Mouse (Mus musculus) gastrocnemius, adult 18-20 months (tissue): ENCODE data around the gene Tnfsf13b. TPM values are rescaled to one million over a fixed set of nuclear protein-coding genes. Genes with fewer than 3 reads are reported as not detected.

Source experiments
- DNase-seq: peaks from one replicate; pipeline ENCODE4 v3.0.0; 2021; ENCODE audit warnings: low spot score
- total RNA-seq, 2 experiments: library from RNA; stranded (reverse); gene quantifications; 2 replicates each; pipeline ENCODE4 v1.2.3; 2021

Tnfsf13b gene
- total RNA-seq, 2 experiments from 2014 or later = 0.76 to 1.0 TPM

DNA sequence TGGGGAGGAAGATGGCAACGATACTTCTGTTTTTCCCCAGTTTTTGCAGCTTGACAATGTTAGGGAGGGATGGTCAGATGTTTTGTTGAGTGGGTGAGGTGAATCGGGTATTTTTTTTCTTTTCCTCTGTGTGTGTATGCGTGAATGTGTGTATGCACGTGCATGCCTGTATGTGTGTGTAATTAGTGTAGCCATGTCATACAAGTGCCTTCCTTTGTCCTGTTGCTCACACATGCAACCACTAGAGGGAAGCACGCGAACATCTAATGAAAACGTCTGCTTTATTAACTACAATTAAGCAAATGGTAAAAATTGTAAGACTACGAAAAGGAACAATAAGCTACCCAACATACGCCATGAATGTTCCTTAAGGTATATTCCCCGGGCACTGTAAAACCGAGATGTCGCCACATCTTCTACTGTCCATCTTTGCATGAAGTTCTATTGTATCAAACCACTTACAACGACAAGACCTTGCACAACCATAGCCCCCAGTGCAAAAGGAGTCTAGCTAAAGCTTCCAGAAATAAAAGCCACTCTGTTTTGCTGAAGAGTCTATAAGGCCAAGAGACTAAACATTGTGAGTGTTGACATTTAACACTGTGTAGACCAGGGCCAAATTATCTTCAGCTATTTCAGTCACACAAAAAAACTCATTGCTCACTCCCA lies 37.7 kb downstream of the Tnfsf13b start:
- no peak for DNase-seq

DNA sequence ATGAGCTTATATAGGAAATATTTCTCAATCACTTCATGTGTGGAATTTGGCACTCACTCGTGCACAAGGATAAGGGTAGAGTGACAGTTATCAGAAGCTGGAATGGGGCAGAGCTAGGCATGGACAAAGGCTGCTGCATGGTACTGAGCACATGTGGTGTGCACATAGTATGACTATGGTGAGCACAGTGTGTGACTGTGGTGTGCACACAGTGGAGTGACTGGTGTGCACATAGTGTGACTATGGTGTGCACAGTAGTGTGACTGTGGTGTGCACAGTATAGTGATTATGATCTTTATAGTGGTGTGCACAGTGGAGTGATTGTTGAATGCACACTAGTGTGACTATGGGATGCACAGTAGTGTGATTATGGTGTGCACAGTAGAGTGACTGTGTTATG lies 39.5 kb downstream of the Tnfsf13b start:
- DNase-seq = no peak

DNA sequence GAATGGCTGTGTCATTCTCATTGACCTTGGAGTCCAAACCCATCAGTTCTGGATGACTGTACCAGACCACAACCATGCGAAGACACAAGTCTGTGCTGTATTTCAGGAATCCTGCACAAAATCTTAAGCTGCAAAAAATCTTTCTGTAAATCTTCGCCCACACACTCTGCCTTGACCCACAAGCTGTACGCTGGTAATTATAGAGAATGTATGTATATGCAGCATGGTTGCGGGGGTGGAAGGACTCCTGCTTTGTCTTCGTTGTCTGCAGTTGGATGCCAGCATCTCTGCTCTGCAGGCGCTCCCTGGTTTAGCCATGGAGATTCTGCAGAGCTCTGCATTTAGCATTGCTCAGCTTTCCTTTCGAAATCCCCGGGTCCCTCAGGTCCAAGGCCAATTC lies 42.9 kb downstream of the Tnfsf13b start:
- no peak for DNase-seq

DNA sequence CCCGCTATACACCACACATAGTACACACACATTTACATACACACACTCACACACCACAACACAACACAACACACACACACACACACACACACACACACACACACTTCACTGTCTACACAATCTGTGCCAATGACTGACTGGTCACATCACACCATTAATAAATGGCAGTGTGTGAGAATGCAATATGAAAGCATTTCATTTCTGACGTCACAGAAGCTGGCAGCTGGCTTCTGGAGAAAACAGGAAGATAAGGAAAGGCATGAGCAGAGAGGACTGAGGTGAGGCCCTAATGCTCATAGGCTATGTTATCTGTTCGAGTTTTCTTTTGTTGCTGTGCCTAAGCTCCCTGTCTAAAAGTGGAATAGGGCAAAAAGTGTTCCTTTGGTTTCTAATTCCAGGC lies 45.3 kb downstream of the Tnfsf13b start:
- DNase-seq = no peak

DNA sequence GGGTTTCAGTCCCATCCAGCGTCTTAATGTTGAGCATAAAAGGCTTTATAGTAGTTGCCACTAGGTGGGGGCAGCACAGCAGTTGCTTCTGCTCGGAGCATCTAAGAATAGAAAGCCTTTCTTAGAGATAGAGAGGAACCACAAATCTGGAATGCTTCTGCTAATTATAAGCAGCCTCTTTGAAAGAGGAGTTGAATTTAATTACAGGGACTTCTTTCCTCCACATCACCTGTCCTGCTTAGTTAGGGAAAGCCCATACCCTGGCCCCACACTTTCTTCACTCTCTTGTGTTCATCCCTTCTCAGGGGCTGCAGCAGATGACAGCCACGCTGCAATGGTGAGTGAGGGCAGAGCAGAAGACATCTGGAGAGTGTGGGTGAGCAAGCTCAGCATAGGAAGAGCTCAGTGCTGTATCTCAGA lies 47.3 kb downstream of the Tnfsf13b start:
- DNase-seq = no peak

DNA sequence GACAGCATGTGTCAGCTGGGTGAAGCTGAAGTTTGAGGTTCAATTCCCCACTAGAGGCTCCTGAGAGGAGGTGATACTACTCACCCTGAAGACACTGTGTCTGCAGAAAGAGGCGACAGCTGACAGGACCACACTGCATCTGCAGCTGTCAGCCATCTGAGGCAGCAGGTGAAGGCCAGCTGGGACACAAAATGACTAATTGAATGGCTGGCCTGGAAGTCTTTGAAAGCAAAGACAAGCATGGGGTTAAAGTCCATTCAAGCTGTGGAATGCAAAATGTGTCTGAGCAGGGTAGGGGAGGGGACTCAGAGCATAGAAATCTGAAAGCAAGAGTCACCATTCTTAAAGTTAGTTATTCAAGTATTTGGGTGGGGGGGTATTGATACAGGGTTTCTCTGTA lies 54.7 kb downstream of the Tnfsf13b start:
- no peak for DNase-seq

DNA sequence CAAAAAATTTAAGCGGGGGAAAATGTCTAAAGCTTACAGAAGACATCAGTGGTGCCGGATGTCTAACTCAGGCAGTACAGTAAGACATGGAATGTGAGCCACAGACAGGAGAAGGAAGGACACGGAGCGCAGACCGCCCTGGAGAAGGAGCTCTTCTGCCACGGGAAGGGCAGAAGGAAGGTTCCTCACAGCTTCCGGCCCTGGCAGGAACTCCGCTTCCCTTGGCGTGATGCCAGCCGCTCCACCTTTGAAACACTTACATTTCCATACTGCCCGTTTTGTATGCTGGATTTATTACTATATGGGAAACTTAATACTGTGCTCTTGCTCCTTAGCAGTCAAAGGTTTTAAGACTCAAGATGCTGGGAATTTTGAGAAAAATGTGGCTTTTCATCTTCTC lies 60.6 kb downstream of the Tnfsf13b start:
- DNase-seq = no peak

DNA sequence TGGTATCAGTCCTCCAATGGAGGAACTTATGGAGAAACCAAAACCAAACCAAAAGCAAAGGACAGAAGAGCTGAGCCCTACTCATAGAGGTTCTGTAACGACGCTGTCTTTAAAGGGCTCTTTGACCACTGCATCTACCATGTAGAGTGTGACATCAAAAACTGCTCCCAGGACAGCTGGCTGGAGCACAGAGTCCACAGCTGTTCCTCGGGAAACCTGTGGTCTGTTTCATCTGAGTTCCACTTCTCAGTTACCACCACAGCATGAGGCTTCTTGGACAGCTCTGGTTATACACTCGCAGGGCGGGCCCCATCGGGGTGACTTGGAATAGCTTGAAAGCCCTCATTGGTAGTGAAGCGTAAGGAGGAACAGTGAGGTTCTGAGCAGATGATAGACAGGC lies 61.5 kb downstream of the Tnfsf13b start:
- no peak for DNase-seq

DNA sequence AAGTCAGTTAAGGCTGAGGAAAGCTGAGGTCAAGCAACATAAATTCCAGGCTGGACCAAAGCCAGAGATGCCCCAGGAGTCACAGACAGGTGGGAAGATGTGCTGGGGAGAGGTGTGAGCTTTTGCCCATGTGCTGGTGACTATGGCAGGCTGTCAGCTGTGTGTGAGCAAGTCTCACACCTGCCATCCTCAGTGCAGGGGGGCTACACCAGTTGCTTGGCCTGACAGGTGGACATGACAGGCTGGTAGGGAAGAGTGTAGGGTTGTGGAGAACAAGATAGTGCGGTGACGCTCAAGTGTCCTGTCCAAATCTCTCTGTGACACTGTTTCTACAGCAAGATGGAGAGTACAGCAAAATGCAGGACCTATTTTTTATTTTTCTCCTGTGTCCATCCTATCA lies 66.1 kb downstream of the Tnfsf13b start:
- no peak for DNase-seq

Other genes with a start within 250 kb of the Tnfsf13b start
- gene Fam155a, start 235.3 kb upstream of the Tnfsf13b start, total RNA-seq = not detected
- gene Gm10217, start 142.2 kb upstream of the Tnfsf13b start, total RNA-seq = not detected
- 1 to 10 TPM; 4.5 to 5.3 TPM for gene Lig4, start 28.8 kb upstream of the Tnfsf13b start, total RNA-seq
- gene Abhd13, start 28.8 kb upstream of the Tnfsf13b start, total RNA-seq = 1 to 10 TPM; 6.3 to 6.4 TPM
- gene Myo16, start 147.4 kb downstream of the Tnfsf13b start, total RNA-seq = under 1 TPM; 0.12 to 0.21 TPM